ENCODE assay signal across 18 mouse cellular contexts in the genomic region with DNA sequence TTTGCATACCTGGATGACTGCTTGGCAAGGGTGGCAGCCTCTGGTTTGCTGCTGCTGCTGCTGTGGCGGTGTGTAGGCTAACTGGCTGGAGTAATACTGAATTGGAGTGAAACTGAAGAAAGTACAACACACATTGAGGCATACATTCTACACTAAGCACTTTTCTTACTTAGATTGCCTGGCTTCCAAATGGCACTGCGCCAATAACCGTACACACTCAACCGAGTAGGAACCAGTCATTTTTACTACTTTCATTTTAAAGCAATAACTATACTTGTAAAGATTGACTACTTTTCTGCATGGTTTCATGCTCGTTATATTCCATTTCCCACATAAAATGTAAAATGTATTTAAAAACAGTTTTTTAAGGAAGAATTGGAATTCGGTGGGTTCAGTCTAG. TPM values are rescaled to one million over a fixed set of nuclear protein-coding genes. Genes with fewer than 3 reads are reported as not detected.
DNase-seq lines count a peak whose midpoint lies in the region; ATAC-seq lines count a peak whose summit lies in the region.
"Had no signal": no experiment of that assay in that cellular context is flagged by ENCODE, and none has a peak within 500 bp of the region (broad histone marks: within the 10 kb centered on the region; RNA-seq: fewer than 3 reads in every experiment).

No protein-coding gene starts in this region.

- 59% methylated on average over 6 of the region's 6 CpGs for WGBS in limb, embryonic 13.5 days
- 94% methylated on average over 6 of the region's 6 CpGs for WGBS in limb, embryonic 10.5 days

- H3K4me1 ChIP-seq in limb, embryonic 13.5 days, result peaks cover 14% of the 10 kb centered on the region
- no peaks in the 10 kb centered on the region for H3K4me1 ChIP-seq in limb, embryonic 10.5 days

- no peak overlapping the region for H3K4me2 ChIP-seq in limb, embryonic 13.5 days (replicated peaks)
- H3K4me2 ChIP-seq: heart, embryonic 11.5 days had no signal

- peaks cover 45% of the 10 kb centered on the region for H3K36me3 ChIP-seq in limb, embryonic 13.5 days
- peaks cover 61% of the 10 kb centered on the region for H3K36me3 ChIP-seq in limb, embryonic 10.5 days

- H3K4me3 ChIP-seq in limb, embryonic 13.5 days, result no peak overlapping the region
- H3K4me3 ChIP-seq in limb, embryonic 10.5 days, result no peak overlapping the region
- H3K4me3 ChIP-seq: left cerebral cortex, adult 2 months had no signal

- no peaks in the 10 kb centered on the region for H3K27me3 ChIP-seq in limb, embryonic 13.5 days
- no peaks in the 10 kb centered on the region for H3K27me3 ChIP-seq in limb, embryonic 10.5 days (ENCODE audit: low read depth, poor library complexity, severe bottlenecking)

- peak; percentile 23 to 26 for DNase-seq in cerebellum, postnatal 10 days
- DNase-seq in cerebellum, adult 9-10 months, result no peak
- DNase-seq in limb, embryonic 10.5 days (ENCODE audit: low spot score), result no peak
- peak; percentile 37 for DNase-seq in 3T3-L1 (ENCODE audit: low read depth, low spot score)
- DNase-seq in brain, adult 2 months (ENCODE audit: low read depth, low spot score), result peak; percentile 42
- DNase-seq in thymus, postnatal 14 days, result no peak
- DNase-seq in frontal cortex, postnatal 36 days (ENCODE audit: low spot score in 2 of 2), result no peak
- DNase-seq: cerebellum, adult 8-10 months; embryo, embryonic 11 days; gastrocnemius, postnatal 25 days; heart, postnatal 36 days; kidney, adult 9 months; retina, postnatal 1 day had no signal

- no peaks in the 10 kb centered on the region for H3K9me3 ChIP-seq in limb, embryonic 13.5 days
- H3K9me3 ChIP-seq in limb, embryonic 10.5 days (replicated peaks), result no peaks in the 10 kb centered on the region
- H3K9me3 ChIP-seq: G1E had no signal

- H3K27ac ChIP-seq in limb, embryonic 13.5 days, result no peak overlapping the region; the same call in 1 of the 2 replicates
- H3K27ac ChIP-seq in limb, embryonic 10.5 days, result no peak overlapping the region
- H3K27ac ChIP-seq: left cerebral cortex, adult 2 months had no signal

- no peak overlapping the region for H3K9ac ChIP-seq in limb, embryonic 13.5 days

- ATAC-seq in limb, embryonic 13.5 days (ENCODE audit: low FRiP score, low read depth), result peak; percentile 32; the same call in 1 of the 2 replicates
- ATAC-seq: hindbrain, embryonic 16.5 days had no signal

RNA-seq across cellular contexts. Expression of a gene that starts 11.8 kb away (rescaled TPM):
- 38.6 and 40.3 TPM in 2 replicates for polyA plus RNA-seq in limb, embryonic 13.5 days (2015; fragmentation: Nextera tagmentation; extraction: Ambion mirVana)
- polyA plus RNA-seq in limb, embryonic 10.5 days (2016; fragmentation: Nextera tagmentation; extraction: Ambion mirVana), result 33.3 and 41.7 TPM in 2 replicates

RNA-seq across cellular contexts. Expression of a gene that starts 11.9 kb away (rescaled TPM):
- polyA plus RNA-seq in limb, embryonic 13.5 days (2015; fragmentation: Nextera tagmentation; extraction: Ambion mirVana), result 34.9 and 36.5 TPM in 2 replicates
- polyA plus RNA-seq in limb, embryonic 10.5 days (2016; fragmentation: Nextera tagmentation; extraction: Ambion mirVana), result 33.0 and 37.4 TPM in 2 replicates

RNA-seq across cellular contexts. Expression of a gene that starts 38.4 kb away (rescaled TPM):
- polyA plus RNA-seq in limb, embryonic 13.5 days (2015; fragmentation: Nextera tagmentation; extraction: Ambion mirVana), result 21.8 and 23.6 TPM in 2 replicates
- 11.1 and 12.4 TPM in 2 replicates for polyA plus RNA-seq in limb, embryonic 10.5 days (2016; fragmentation: Nextera tagmentation; extraction: Ambion mirVana)

Comparison
In these comparisons a context has a peak if more than half of its experiments do, and no peak if none do; other contexts are left out.
1. DNase-seq: peak in cerebellum, postnatal 10 days (2 of 2), 3T3-L1 (single experiment) and brain, adult 2 months (single experiment); none in cerebellum, adult 9-10 months (single experiment), limb, embryonic 10.5 days (single experiment), thymus, postnatal 14 days (single experiment) and frontal cortex, postnatal 36 days (0 of 2).